Mouse (Mus musculus) embryonic stem cell, embryonic (primary cell): Measurements from ENCODE around the gene Proca1.

Experiments used
- CTCF ChIA-PET, 4 experiments: fragments of 300-600 bp in 2 of 4; fragments of 350-600 bp in 2 of 4; sonication (Branson Sonifier 250); formaldehyde crosslinking; loops; one replicate each; lab custom pipeline; 2022; ENCODE audit warnings: inconsistent platforms in 2 of 4; lab: Charles Lee
- POLR2A ChIA-PET, 4 experiments: fragments of 300-600 bp in 2 of 4; fragments of 350-600 bp in 2 of 4; sonication (Branson Sonifier 250); formaldehyde crosslinking; loops; one replicate each; lab custom pipeline; 2022; ENCODE audit warnings: antibody characterized with exemption in 4 of 4, inconsistent platforms in 1 of 4; lab: Charles Lee

Proca1 gene

DNA sequence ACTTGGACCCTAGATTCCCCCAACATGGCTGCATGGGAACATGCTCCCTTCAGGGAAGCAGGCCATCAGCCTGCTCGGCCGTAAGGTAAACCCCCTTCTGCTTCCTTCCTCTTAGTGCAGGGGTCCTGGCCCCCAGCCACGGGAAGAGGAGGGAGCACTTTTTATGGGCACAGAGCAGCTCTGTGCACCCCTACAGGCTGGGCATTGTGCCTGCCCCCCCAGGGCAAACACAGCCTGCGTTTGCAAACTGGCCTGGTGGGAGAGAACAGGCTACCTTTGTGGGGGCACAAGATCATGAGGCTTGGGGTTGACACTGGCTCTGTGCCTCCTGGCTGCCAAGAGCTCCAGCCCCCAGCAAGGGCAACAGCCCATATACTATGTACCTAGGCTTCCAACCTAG, 31.2 kb upstream of the Proca1 start:
- CTCF ChIA-PET = interaction anchor here in 2 of 4 experiments (1.0 to 5.6 kb wide), 3 partner anchors 9 to 16 kb away, joined by 3 to 85 read pairs (median 4); no protein-coding TSS in a partner anchor
- POLR2A ChIA-PET = interaction anchor here (0.7 to 19.7 kb wide), 12 partner anchors 9 to 178 kb away, joined by 3 to 461 read pairs (median 4); partner anchors contain the start of genes Rpl23a (in 3 of the 4), Nek8 (in 2 of the 4), Tlcd1 (in 2 of the 4) and Eral1 (in 1 of the 4)

DNA sequence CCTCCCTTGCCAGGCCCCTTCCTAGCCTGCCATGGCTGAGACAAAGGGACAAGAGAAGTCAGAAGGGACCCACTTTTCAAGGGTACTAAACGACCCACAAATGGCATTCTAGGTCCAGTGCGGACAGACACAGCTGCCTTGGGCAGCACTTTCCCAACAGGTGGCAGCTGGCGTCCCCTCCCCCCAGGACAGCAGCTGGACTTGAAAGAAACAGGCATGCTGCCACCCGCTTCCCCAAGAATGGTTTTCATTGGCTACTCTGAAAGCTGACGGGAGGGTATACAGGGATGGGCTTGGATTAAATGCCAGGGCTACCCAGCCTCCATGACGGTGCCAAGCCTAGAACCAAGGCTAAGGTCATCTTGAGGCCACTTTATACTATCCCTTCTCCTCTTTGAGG, 30.7 kb upstream of the Proca1 start:
- CTCF ChIA-PET = interaction anchor here in 3 of 4 experiments (1.1 to 5.6 kb wide), 5 partner anchors 8 to 178 kb away, joined by 3 to 85 read pairs (median 5); partner anchors contain the start of gene Dhrs13 (in 1 of the 3)

DNA sequence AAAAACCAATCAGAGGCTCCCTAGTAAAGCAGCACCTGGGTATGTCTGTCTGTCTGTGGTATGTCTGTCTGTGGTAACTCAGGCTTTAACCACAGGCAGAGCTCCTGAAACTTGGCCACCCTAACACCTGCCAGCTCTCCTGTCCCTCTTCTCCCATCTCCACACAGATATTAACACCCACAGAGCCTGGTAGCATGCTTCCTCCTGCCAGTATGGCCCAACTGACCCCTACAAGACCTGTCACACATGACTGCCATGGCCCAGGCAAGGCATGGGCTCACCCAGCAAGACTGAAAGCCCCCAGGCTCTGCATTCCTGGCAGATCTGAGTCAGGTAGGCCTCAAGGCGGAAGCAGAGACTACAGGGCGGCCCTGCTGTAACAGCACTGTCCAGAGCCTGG, 30.1 kb upstream of the Proca1 start:
- ChIA-PET CTCF (interaction anchor here (0.6 to 2.1 kb wide), 12 partner anchors 9 to 236 kb away, joined by 3 to 15 read pairs (median 4); partner anchors contain the start of genes Dhrs13 (in 1 of the 4) and Rpl23a (in 1 of the 4)), POLR2A (interaction anchor here in 3 of 4 experiments (0.6 to 19.7 kb wide), 33 partner anchors 8 to 424 kb away, joined by 3 to 461 read pairs (median 4); partner anchors contain the start of genes Nek8 (in 3 of the 3), Tlcd1 (in 3 of the 3), Rpl23a (in 2 of the 3) and Eral1 (in 1 of the 3))

More for the DNA sequence above, 30.7 kb upstream of the Proca1 start:
- POLR2A ChIA-PET = interaction anchor here in 3 of 4 experiments (1.2 to 19.7 kb wide), 12 partner anchors 9 to 178 kb away, joined by 3 to 461 read pairs (median 4); partner anchors contain the start of genes Rpl23a (in 3 of the 3), Nek8 (in 2 of the 3), Tlcd1 (in 2 of the 3) and Fam222b (in 1 of the 3)

DNA sequence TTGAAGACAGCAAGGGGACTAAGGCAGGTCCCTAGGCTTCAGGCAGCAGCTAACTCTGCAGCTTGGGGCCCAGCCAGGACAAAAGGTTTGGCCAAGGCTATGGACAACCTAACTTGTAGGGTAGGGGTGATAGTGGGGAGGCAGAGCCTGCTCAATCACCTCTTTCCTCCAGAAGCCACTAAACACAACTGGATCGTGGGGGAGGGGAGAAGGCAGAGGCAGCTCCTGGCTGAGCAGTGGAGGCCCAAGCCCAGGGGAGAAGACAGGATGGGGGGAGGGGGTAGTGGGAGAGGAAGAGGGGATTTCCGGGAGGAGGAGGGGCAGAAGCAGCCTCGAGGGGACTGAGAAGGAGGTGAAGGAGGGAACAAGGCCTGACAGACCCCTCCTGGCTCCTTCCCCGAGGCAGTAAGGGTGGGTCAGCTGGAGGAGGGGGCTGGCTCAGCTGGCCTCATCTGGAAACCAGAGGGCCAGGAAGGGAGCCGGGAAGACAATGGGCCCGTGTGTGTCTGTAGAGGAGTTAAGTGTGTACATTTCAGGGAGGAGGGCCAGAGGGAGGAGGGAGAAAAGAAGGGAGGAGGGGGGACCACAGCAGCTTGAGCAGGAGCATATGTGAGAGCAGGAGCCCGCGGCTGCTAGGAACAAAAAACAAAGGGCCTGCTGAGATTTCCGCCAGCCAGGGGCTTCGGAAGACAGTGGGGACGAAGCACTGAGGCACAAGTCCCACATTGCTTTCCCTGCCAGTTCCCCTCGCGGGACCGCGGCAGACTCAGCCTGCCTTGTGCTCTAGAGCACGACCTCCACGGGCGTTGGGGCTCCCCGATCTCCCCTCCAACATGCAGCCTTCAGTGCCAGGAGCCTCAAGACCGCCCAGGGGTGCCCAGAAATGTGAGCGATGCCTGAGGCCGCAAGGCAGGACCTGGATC, 29.2 kb upstream of the Proca1 start:
- CTCF ChIA-PET = interaction anchor here (0.6 to 5.2 kb wide), 16 partner anchors 8 to 426 kb away, joined by 3 to 28 read pairs (median 4); partner anchors contain the start of genes Dhrs13 (in 1 of the 4), Nek8 (in 1 of the 4), Rpl23a (in 1 of the 4) and Tlcd1 (in 1 of the 4)
- POLR2A ChIA-PET = interaction anchor here (0.6 to 19.7 kb wide), 40 partner anchors 8 to 476 kb away, joined by 3 to 461 read pairs (median 4); partner anchors contain the start of genes Nek8 (in 3 of the 4), Tlcd1 (in 3 of the 4), Rpl23a (in 2 of the 4) and Eral1 (in 1 of the 4)

- ChIA-PET POLR2A (interaction anchor here in 3 of 4 experiments (0.9 to 19.7 kb wide), 15 partner anchors 11 to 260 kb away, joined by 3 to 461 read pairs (median 5); partner anchors contain the start of genes Nek8 (in 2 of the 3), Rpl23a (in 2 of the 3), Tlcd1 (in 2 of the 3) and Eral1 (in 1 of the 3)), CTCF (interaction anchor here in 3 of 4 experiments (0.7 to 5.2 kb wide), 6 partner anchors 8 to 427 kb away, joined by 3 to 28 read pairs (median 5); partner anchors contain the start of genes Nek8 (in 1 of the 3) and Tlcd1 (in 1 of the 3))
These were observed 28.6 kb upstream of the Proca1 start for GRCm38 (mm10) chr11:78164604-78164923.

GRCm38 (mm10) chr11:78164924-78165760, 28.1 kb upstream of the Proca1 start, which contains the start of gene Traf4:
Gene Traf4, minus strand, starts transcription at chr11:78165589.
- ChIA-PET POLR2A (interaction anchor here in 3 of 4 experiments (0.6 to 19.7 kb wide), 25 partner anchors 12 to 261 kb away, joined by 3 to 461 read pairs (median 5); partner anchors contain the start of genes Rpl23a (in 3 of the 3), Nek8 (in 2 of the 3), Phf12 (in 2 of the 3) and Tlcd1 (in 2 of the 3)), CTCF (interaction anchor here in 1 of 4 experiments (1.5 to 5.2 kb wide), 2 partner anchors 12 to 184 kb away, joined by 4 to 28 read pairs; partner anchors contain the start of genes Nek8 and Tlcd1)

DNA sequence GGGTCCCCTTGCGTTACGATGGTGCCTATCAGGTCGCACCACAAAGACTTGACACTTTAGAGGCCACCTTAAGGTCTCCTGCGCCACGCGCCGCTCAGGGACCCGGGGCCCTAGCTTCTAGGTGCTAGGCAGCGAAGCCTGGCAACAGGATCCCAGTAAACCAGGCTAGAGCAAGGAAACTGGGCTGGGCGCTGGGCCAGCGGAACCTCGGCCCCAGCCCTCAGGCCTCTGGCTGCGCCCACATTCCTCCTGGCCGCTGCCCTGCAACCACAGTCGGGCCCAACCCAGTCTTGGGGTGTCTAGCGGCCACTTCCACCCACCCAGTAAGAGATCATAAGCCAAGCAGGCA, 27.5 kb upstream of the Proca1 start:
- ChIA-PET POLR2A (interaction anchor here in 3 of 4 experiments (0.6 to 19.7 kb wide), 43 partner anchors 8 to 335 kb away, joined by 3 to 461 read pairs (median 4); partner anchors contain the start of genes Rpl23a (in 3 of the 3), Nek8 (in 2 of the 3), Tlcd1 (in 2 of the 3) and Eral1 (in 1 of the 3)), CTCF (interaction anchor here in 1 of 4 experiments (1.0 to 5.2 kb wide), 3 partner anchors 11 to 184 kb away, joined by 3 to 28 read pairs (median 4); partner anchors contain the start of genes Nek8 and Tlcd1)

DNA sequence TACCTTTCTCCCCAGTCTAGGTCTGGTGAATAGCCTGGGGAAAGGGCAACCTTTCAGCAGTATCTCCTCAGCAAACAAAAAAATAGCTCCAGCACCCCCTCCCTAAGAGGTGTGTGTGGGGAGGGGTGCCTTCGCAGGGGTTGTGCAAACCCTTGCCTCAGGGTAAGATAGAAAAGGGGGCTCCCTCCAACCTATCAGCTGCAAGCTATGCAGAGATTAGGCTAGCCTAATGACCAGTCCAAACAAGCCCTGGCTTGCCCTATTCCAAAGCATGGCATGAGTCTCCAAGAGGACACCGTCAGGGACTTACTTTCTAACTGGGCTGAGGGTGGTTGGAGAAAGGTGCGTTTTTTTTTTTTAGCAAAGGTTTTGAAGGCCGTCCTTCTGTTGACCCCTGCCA, 27.0 kb upstream of the Proca1 start:
- ChIA-PET POLR2A (interaction anchor here in 3 of 4 experiments (0.6 to 19.7 kb wide), 57 partner anchors 8 to 542 kb away, joined by 3 to 461 read pairs (median 4); partner anchors contain the start of genes Nek8 (in 3 of the 3), Rpl23a (in 3 of the 3), Tlcd1 (in 3 of the 3) and Eral1 (in 1 of the 3)), CTCF (interaction anchor here in 2 of 4 experiments (0.6 to 5.2 kb wide), 9 partner anchors 10 to 192 kb away, joined by 3 to 28 read pairs (median 3); partner anchors contain the start of genes Nek8 (in 2 of the 2), Tlcd1 (in 2 of the 2) and 2610507B11Rik (in 1 of the 2))

- ChIA-PET CTCF (interaction anchor here in 2 of 4 experiments (0.6 to 5.2 kb wide), 11 partner anchors 10 to 213 kb away, joined by 3 to 28 read pairs (median 3); partner anchors contain the start of genes Nek8 (in 2 of the 2), Tlcd1 (in 2 of the 2) and 2610507B11Rik (in 1 of the 2)), POLR2A (interaction anchor here in 3 of 4 experiments (0.6 to 19.7 kb wide), 59 partner anchors 8 to 542 kb away, joined by 3 to 461 read pairs (median 4); partner anchors contain the start of genes Nek8 (in 3 of the 3), Rpl23a (in 3 of the 3), Tlcd1 (in 3 of the 3) and Eral1 (in 2 of the 3))
These were observed 26.6 kb upstream of the Proca1 start for GRCm38 (mm10) chr11:78166640-78167039.

- ChIA-PET CTCF (interaction anchor here in 2 of 4 experiments (0.7 to 6.5 kb wide), 10 partner anchors 8 to 214 kb away, joined by 3 to 85 read pairs (median 3); partner anchors contain the start of genes Nek8 (in 2 of the 2), Tlcd1 (in 2 of the 2), 2610507B11Rik (in 1 of the 2) and Eral1 (in 1 of the 2)), POLR2A (interaction anchor here (0.6 to 19.7 kb wide), 46 partner anchors 7 to 543 kb away, joined by 3 to 461 read pairs (median 4); partner anchors contain the start of genes Nek8 (in 3 of the 4), Rpl23a (in 3 of the 4), Tlcd1 (in 3 of the 4) and Eral1 (in 2 of the 4))
These were observed 25.8 kb upstream of the Proca1 start for GRCm38 (mm10) chr11:78167257-78167959.

DNA sequence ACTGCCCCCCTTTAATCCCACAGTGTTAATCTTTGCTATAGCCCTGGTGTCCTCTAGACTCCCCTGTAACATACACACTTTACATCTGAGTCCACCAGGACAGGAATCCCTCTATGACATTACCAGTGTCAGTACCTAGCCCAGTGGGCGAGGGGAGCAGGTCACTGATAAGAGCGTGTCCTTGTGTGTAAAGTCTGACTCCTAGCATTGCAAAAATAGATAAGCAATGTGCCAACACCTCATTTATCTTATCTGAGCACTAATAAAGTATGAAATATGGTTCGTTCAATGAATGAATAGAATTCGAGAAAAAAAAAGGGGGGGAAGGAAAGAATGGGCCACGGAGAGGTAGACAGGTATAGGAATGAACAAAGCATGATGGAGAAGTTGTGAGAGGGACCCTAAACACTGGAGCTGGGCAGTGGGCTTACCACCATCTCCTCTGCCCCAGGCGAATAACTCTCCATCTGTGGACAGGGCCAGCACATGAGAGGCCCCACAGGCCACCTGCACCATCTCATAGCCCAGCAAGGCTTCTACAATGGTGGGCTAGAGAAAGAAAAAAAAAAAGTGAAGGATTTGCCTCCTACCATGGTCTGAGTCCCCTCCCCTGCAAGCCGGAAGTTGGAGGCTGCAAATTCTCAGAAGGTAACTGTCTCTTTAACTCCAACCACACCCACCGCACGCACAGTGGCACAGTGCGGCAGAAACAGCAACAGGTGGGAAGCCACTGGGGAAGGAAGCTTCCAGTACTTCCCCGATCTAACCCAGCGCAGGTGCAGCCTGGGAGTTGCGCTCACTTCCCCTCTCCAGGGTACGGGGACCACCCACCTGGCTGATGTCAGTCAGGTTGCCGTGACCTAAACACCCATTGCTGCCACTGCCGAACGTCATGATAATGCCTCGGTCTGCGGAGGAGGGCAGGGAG, 24.4 kb upstream of the Proca1 start:
- ChIA-PET POLR2A (interaction anchor here (0.5 to 19.7 kb wide), 24 partner anchors 9 to 187 kb away, joined by 3 to 461 read pairs (median 4); partner anchors contain the start of genes Nek8 (in 2 of the 4), Rpl23a (in 2 of the 4), Tlcd1 (in 2 of the 4) and Phf12 (in 1 of the 4)), CTCF (interaction anchor here in 3 of 4 experiments (0.5 to 6.5 kb wide), 7 partner anchors 8 to 257 kb away, joined by 3 to 85 read pairs (median 4); partner anchors contain the start of genes Eral1 (in 1 of the 3), Nek8 (in 1 of the 3) and Tlcd1 (in 1 of the 3))

- CTCF ChIA-PET = interaction anchor here in 3 of 4 experiments (0.7 to 6.5 kb wide), 7 partner anchors 11 to 199 kb away, joined by 5 to 85 read pairs (median 12); no protein-coding TSS in a partner anchor
- POLR2A ChIA-PET = interaction anchor here in 3 of 4 experiments (1.1 to 19.7 kb wide), 10 partner anchors 8 to 186 kb away, joined by 3 to 461 read pairs (median 4); partner anchors contain the start of genes Nek8 (in 2 of the 3), Rpl23a (in 2 of the 3), Tlcd1 (in 2 of the 3) and Eral1 (in 1 of the 3)
These were observed 22.9 kb upstream of the Proca1 start for GRCm38 (mm10) chr11:78170306-78170705.

DNA sequence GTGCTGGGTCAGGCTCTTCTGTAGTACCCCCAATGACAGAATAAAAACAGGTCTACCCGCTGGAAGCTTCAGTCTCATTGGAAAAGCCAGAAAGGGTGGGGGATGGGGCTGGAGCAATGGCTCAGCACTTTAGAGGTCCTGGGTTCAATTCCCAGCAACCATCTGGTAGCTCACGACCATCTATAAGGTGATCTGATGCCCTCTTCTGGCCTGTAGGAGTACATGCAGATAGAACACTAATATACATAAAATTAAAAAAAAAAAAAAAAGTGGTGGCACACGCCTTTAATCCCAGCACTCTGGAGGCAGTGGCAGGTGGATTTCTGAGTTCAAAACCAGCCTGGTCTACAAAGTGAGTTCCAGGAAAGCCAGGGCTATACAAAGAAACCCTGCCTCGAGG, 21.9 kb upstream of the Proca1 start:
- POLR2A ChIA-PET = interaction anchor here (0.6 to 19.7 kb wide), 47 partner anchors 5 to 371 kb away, joined by 3 to 461 read pairs (median 4); partner anchors contain the start of genes Rpl23a (in 4 of the 4), Eral1 (in 2 of the 4), Nek8 (in 2 of the 4) and Tlcd1 (in 2 of the 4)
- CTCF ChIA-PET = interaction anchor here (0.6 to 6.5 kb wide), 53 partner anchors 8 to 348 kb away, joined by 3 to 85 read pairs (median 4); partner anchors contain the start of genes Dhrs13 (in 1 of the 4), Eral1 (in 1 of the 4), Fam222b (in 1 of the 4) and Rpl23a (in 1 of the 4)
